Mouse (Mus musculus) CH12.LX (cell line): ENCODE data around the gene Smg7. TPM values are rescaled to one million over a fixed set of nuclear protein-coding genes. Genes with fewer than 3 reads are reported as not detected.
A peak's percentile ranks its signal among the peaks of the same experiment; 100 is the strongest.

Experiments used
- DNase-seq: peaks from one replicate; pipeline ENCODE4 v3.0.0-alpha.2; 2013; ENCODE audit errors: extremely low read depth
- H3K27ac ChIP-seq: 2 replicates; pipeline ENCODE4 v1.5.1; 2012; ENCODE audit warnings: low read depth, mild to moderate bottlenecking, control low read depth, moderate library complexity; ENCODE audit not compliant: insufficient read depth
- H3K27me3 ChIP-seq: replicated peaks from 2 replicates; pipeline ENCODE3; 2012; ENCODE audit warnings: inconsistent platforms
- H3K36me3 ChIP-seq, 2 experiments: replicated peaks in 1 of 2; 2 replicates each; pipeline versions ENCODE3 to v1.6.1; 2012; ENCODE audit warnings: inconsistent platforms in 1 of 2, low read length in 1 of 2, mild to moderate bottlenecking in 1 of 2, mixed read lengths in 1 of 2, moderate library complexity in 1 of 2; ENCODE audit not compliant: control insufficient read depth in 1 of 2, insufficient read depth in 1 of 2
- H3K4me1 ChIP-seq, 2 experiments: 2 replicates each; pipeline ENCODE4 v1.6.1; 2012; ENCODE audit warnings: inconsistent platforms in 1 of 2, moderate library complexity in 1 of 2; ENCODE audit not compliant: insufficient read depth in 2 of 2, control insufficient read depth in 1 of 2
- H3K4me2 ChIP-seq: 2 replicates; pipeline ENCODE4 v1.6.1; 2012; ENCODE audit warnings: low read depth, mild to moderate bottlenecking, control low read depth; ENCODE audit not compliant: poor library complexity, insufficient read depth, severe bottlenecking
- H3K4me3 ChIP-seq, 3 experiments: fragments of 150-350 bp in 1 of 3; sonication (generic) in 1 of 3; replicated peaks in 1 of 3; 2 replicates each; pipeline versions ENCODE3 to v1.5.1; 2011 to 2012; ENCODE audit warnings: low read depth in 2 of 3, low read length in 2 of 3, mild to moderate bottlenecking in 2 of 3, moderate library complexity in 2 of 3, control low read depth in 1 of 3, improper control_type of control experiment in 1 of 3, inconsistent platforms in 1 of 3, mixed read lengths in 1 of 3; ENCODE audit not compliant: poor library complexity in 1 of 3
- H3K79me2 ChIP-seq: replicated peaks from 2 replicates; pipeline ENCODE4 v1.6.1; 2012; ENCODE audit warnings: mild to moderate bottlenecking, moderate library complexity; ENCODE audit not compliant: control insufficient read depth, poor library complexity, insufficient read depth, severe bottlenecking; ENCODE audit errors: extremely low read depth
- H3K9ac ChIP-seq: 2 replicates; pipeline ENCODE4 v1.6.1; 2012; ENCODE audit warnings: low read depth, mild to moderate bottlenecking, control low read depth, moderate library complexity; ENCODE audit not compliant: insufficient read depth
- H3K9me3 ChIP-seq: replicated peaks from 2 replicates; pipeline ENCODE3; 2012; ENCODE audit warnings: low read length, inconsistent platforms, mixed read lengths
- BHLHE40 ChIP-seq: IDR thresholded peaks from 2 replicates; pipeline ENCODE4 v1.6.1; 2011; ENCODE audit warnings: mild to moderate bottlenecking, low read depth, low read length, improper control_type of control experiment
- CHD1 ChIP-seq: IDR thresholded peaks from 2 replicates; pipeline ENCODE4 v1.6.1; 2012; ENCODE audit warnings: low read depth, low read length, improper control_type of control experiment, inconsistent platforms
- CHD2 ChIP-seq: IDR thresholded peaks from 2 replicates; pipeline ENCODE4 v1.6.1; 2011; ENCODE audit warnings: low read length, improper control_type of control experiment
- E2F4 ChIP-seq: IDR thresholded peaks from 2 replicates; pipeline ENCODE4 v1.6.1; 2011; ENCODE audit warnings: low read depth, low read length, improper control_type of control experiment; ENCODE audit not compliant: insufficient replicate concordance
- ELF1 ChIP-seq: IDR thresholded peaks from 2 replicates; pipeline ENCODE4 v1.6.1; 2014; ENCODE audit warnings: low read depth, mild to moderate bottlenecking, inconsistent platforms, low read length, improper control_type of control experiment
- EP300 ChIP-seq: IDR thresholded peaks from 2 replicates; pipeline ENCODE4 v1.6.1; 2011; ENCODE audit warnings: low read length, improper control_type of control experiment
- ETS1 ChIP-seq: conservative IDR thresholded peaks from 2 replicates; pipeline ENCODE4 v1.6.1; 2012; ENCODE audit warnings: low read depth, mild to moderate bottlenecking, inconsistent platforms, low read length, improper control_type of control experiment, moderate library complexity
- GABPA ChIP-seq: IDR thresholded peaks from 2 replicates; pipeline ENCODE4 v1.6.1; 2012; ENCODE audit warnings: low read depth, low read length, improper control_type of control experiment, inconsistent platforms; ENCODE audit not compliant: insufficient replicate concordance
- HCFC1 ChIP-seq: IDR thresholded peaks from 2 replicates; pipeline ENCODE4 v1.6.1; 2012; ENCODE audit warnings: low read depth, mild to moderate bottlenecking, inconsistent platforms, low read length, improper control_type of control experiment
- IRF4 ChIP-seq: IDR thresholded peaks from 2 replicates; pipeline ENCODE4 v1.6.1; 2014; ENCODE audit warnings: low read depth, mild to moderate bottlenecking, inconsistent platforms, low read length, improper control_type of control experiment
- JUN ChIP-seq: IDR thresholded peaks from 2 replicates; pipeline ENCODE4 v1.6.1; 2011; ENCODE audit warnings: low read depth, mild to moderate bottlenecking, low read length, improper control_type of control experiment, moderate library complexity; ENCODE audit not compliant: insufficient read depth
- JUND ChIP-seq: conservative IDR thresholded peaks from 2 replicates; pipeline ENCODE4 v1.6.1; 2011; ENCODE audit warnings: low read depth, low read length, improper control_type of control experiment
- KAT2A ChIP-seq: IDR thresholded peaks from 2 replicates; pipeline ENCODE4 v1.6.1; 2012; ENCODE audit warnings: low read length, improper control_type of control experiment, inconsistent platforms; ENCODE audit not compliant: insufficient replicate concordance
- MAFK ChIP-seq: IDR thresholded peaks from 2 replicates; pipeline ENCODE4 v1.6.1; 2011; ENCODE audit warnings: low read length, improper control_type of control experiment; ENCODE audit not compliant: insufficient replicate concordance
- MAX ChIP-seq: IDR thresholded peaks from 2 replicates; pipeline ENCODE4 v1.6.1; 2011; ENCODE audit warnings: low read length, improper control_type of control experiment
- MAZ ChIP-seq: IDR thresholded peaks from 2 replicates; pipeline ENCODE4 v1.6.1; 2012; ENCODE audit warnings: low read depth, mild to moderate bottlenecking, inconsistent platforms, low read length, improper control_type of control experiment, moderate library complexity
- MYC ChIP-seq: IDR thresholded peaks from 2 replicates; pipeline ENCODE4 v1.6.1; 2011; ENCODE audit warnings: low read depth, mild to moderate bottlenecking, improper control_type of control experiment, low read length
- NRF1 ChIP-seq: IDR thresholded peaks from 2 replicates; pipeline ENCODE4 v1.6.1; 2014; ENCODE audit warnings: low read depth, mild to moderate bottlenecking, inconsistent platforms, low read length, improper control_type of control experiment, moderate library complexity
- PAX5 ChIP-seq: IDR thresholded peaks from 2 replicates; pipeline ENCODE4 v1.6.1; 2012; ENCODE audit warnings: low read length, inconsistent platforms, mixed read lengths
- POLR2A ChIP-seq: IDR thresholded peaks from 2 replicates; pipeline ENCODE4 v1.6.1; 2011; ENCODE audit warnings: low read depth, mild to moderate bottlenecking, improper control_type of control experiment, low read length
- POLR2AphosphoS2 ChIP-seq: IDR thresholded peaks from 2 replicates; pipeline ENCODE4 v1.6.1; 2011; ENCODE audit warnings: low read depth, low read length, improper control_type of control experiment
- RAD21 ChIP-seq: IDR thresholded peaks from 2 replicates; pipeline ENCODE4 v1.6.1; 2011; ENCODE audit warnings: low read depth, mild to moderate bottlenecking, low read length, improper control_type of control experiment, moderate library complexity
- RCOR1 ChIP-seq: conservative IDR thresholded peaks from 2 replicates; pipeline ENCODE4 v1.6.1; 2012; ENCODE audit warnings: low read depth, mild to moderate bottlenecking, inconsistent platforms, low read length, improper control_type of control experiment
- SIN3A ChIP-seq: IDR thresholded peaks from 2 replicates; pipeline ENCODE4 v1.6.1; 2012; ENCODE audit warnings: low read length, improper control_type of control experiment, inconsistent platforms
- SMC3 ChIP-seq: IDR thresholded peaks from 2 replicates; pipeline ENCODE4 v1.6.1; 2011; ENCODE audit warnings: low read depth, low read length, improper control_type of control experiment
- TBP ChIP-seq: conservative IDR thresholded peaks from 2 replicates; pipeline ENCODE4 v1.6.1; 2011; ENCODE audit warnings: low read depth, low read length, improper control_type of control experiment
- TCF12 ChIP-seq: IDR thresholded peaks from 2 replicates; pipeline ENCODE4 v1.6.1; 2014; ENCODE audit warnings: low read depth, mild to moderate bottlenecking, inconsistent platforms, low read length, improper control_type of control experiment
- UBTF ChIP-seq: IDR thresholded peaks from 2 replicates; pipeline ENCODE4 v1.6.1; 2012; ENCODE audit warnings: low read depth, mild to moderate bottlenecking, inconsistent platforms, low read length, improper control_type of control experiment, moderate library complexity
- USF1 ChIP-seq: IDR thresholded peaks from 2 replicates; pipeline ENCODE4 v1.6.1; 2014; ENCODE audit warnings: low read depth, mild to moderate bottlenecking, inconsistent platforms, low read length, improper control_type of control experiment
- USF2 ChIP-seq: conservative IDR thresholded peaks from 2 replicates; pipeline ENCODE4 v1.6.1; 2011; ENCODE audit warnings: low read depth, low read length, improper control_type of control experiment
- ZC3H11A ChIP-seq: IDR thresholded peaks from 2 replicates; pipeline ENCODE4 v1.6.1; 2012; ENCODE audit warnings: low read depth, mild to moderate bottlenecking, inconsistent platforms, low read length, improper control_type of control experiment
- ZKSCAN1 ChIP-seq: IDR thresholded peaks from 2 replicates; pipeline ENCODE4 v1.6.1; 2012; ENCODE audit warnings: low read depth, inconsistent platforms, low read length, improper control_type of control experiment, borderline replicate concordance
- ZNF384 ChIP-seq: IDR thresholded peaks from 2 replicates; pipeline ENCODE4 v1.6.1; 2012; ENCODE audit warnings: low read depth, low read length, improper control_type of control experiment, inconsistent platforms
- dilution Hi-C: fragments of 300-500 bp; cut with MboI; formaldehyde crosslinking; loops from 2 replicates; pipeline ENCODE4 v1.14.3; 2020; ENCODE audit warnings: low sequenced_read_pairs; ENCODE audit not compliant: extremely low pct_unique_long_range_greater_than_20kb, extremely low pct_ligation_motif_present
- in situ Hi-C: fragments of 300-500 bp; cut with MboI; formaldehyde crosslinking; loops from 3 replicates; pipeline ENCODE4 v1.14.3; 2019; ENCODE audit warnings: low sequenced_read_pairs, low pct_ligation_motif_present, low pct_unique_long_range_greater_than_20kb, mixed read lengths
- polyA plus RNA-seq: library from polyadenylated mRNA; unstranded; fragments of >175 nt; gene quantifications from 2 replicates; pipeline ENCODE4 v1.2.1, GENCODE M21; 2012; ENCODE audit warnings: low read depth; ENCODE audit not compliant: insufficient read length
- total RNA-seq, 2 experiments: library from RNA; depleted of rRNA; stranded (reverse); fragments of 300-350 nt in 1 of 2; fragments of >200 nt in 1 of 2; gene quantifications; 2 replicates each; pipeline ENCODE4 v1.2.3; 2012 to 2014

The Smg7 gene
- total and polyA plus RNA-seq, 3 experiments = 23.4 to 55.2 (median 27.0) TPM

DNA sequence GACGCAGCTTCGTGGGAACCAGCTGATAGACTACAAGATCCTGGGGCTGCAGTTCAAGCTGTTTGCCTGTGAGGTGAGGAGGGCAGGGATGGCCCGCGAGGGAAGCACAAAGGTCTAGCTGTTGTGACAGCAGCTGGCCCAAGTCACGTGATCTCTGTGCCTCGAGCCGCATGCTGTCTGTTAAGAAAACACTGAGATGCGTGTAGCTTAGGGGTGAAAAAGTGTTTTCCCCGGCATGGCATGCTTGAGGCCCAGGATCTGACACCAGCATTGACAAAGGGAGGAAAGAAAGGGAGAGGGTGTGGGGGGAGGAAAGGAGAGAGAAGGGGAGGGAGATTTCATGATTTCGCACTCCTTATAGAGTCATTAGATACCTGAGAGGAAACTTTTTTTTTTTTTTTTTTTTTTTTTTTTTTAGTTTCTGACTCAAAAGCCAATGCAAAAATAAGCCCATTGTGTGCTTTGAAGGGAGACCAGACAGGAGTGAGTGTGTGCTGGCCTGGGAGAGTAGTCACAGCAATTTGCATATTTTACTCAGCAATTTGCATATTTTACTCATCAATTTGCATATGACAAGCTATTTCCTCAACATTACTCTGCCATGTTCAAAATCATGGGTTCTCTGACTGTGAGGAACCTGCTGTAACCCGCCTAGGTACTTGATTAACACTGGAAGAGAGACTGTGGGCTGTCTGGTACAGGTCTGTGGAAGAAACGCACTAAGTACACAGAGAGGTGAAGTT is 85.2 kb downstream of the Smg7 start:
- H3K9me3 ChIP-seq = no peaks in the 10 kb centered on the region
- peak overlapping the region; percentile 33 for H3K4me2 ChIP-seq
- peak; percentile 94 for DNase-seq
- H3K79me2 ChIP-seq = peaks cover 3% of the 10 kb centered on the region
- no peak for TF ChIP-seq NRF1
- no peak for TF ChIP-seq SMC3
- peak; percentile 40 for TF ChIP-seq BHLHE40
- peak; percentile 72; the same call in 1 of the 2 replicates for TF ChIP-seq ETS1
- TF ChIP-seq USF1 = peak; percentile 76
- peak; percentile 24; the same call in 1 of the 2 replicates for TF ChIP-seq POLR2A
- TF ChIP-seq EP300 = peak; percentile 62
- TF ChIP-seq GABPA = no peak
- no peak for TF ChIP-seq ZKSCAN1
- TF ChIP-seq RCOR1 = no peak
- TF ChIP-seq E2F4 = no peak
- no peak for TF ChIP-seq UBTF
- no peak for TF ChIP-seq CHD1
- TF ChIP-seq ELF1 = peak; percentile 47; the same call in 1 of the 2 replicates
- TF ChIP-seq POLR2AphosphoS2 = no peak
- TF ChIP-seq ZNF384 = peak; percentile 96
- 0 out of 2 replicates have a peak, but pooled peaks have one; percentile 41 for TF ChIP-seq SIN3A
- no peak for TF ChIP-seq RAD21
- peak; percentile 74 for TF ChIP-seq JUND
- TF ChIP-seq MAX = peak; percentile 20; the same call in 1 of the 2 replicates
- TF ChIP-seq USF2 = peak; percentile 52; the same call in 1 of the 2 replicates
- no peak for TF ChIP-seq PAX5
- TF ChIP-seq HCFC1 = no peak; the same call in 1 of the 2 replicates
- peak; percentile 42; the same call in 1 of the 2 replicates for TF ChIP-seq JUN
- no peak; the same call in 1 of the 2 replicates for TF ChIP-seq TBP
- TF ChIP-seq IRF4 = peak; percentile 14; the same call in 1 of the 2 replicates
- peak; percentile 13; the same call in 1 of the 2 replicates for TF ChIP-seq TCF12
- no peak for TF ChIP-seq KAT2A
- no peak for TF ChIP-seq MAZ
- no peak for TF ChIP-seq MAFK
- TF ChIP-seq CHD2 = no peak
- TF ChIP-seq MYC = no peak; the same call in 1 of the 2 replicates
- no peak for TF ChIP-seq ZC3H11A
- peak overlapping the region; percentile 96 for H3K27ac ChIP-seq
- peak overlapping the region; percentile 2 for H3K9ac ChIP-seq
- H3K27me3 ChIP-seq = no peaks in the 10 kb centered on the region
- H3K4me1 ChIP-seq = peaks cover 22 to 65% of the 10 kb centered on the region in 2 experiments
- peaks cover 56 to 83% of the 10 kb centered on the region in 2 experiments for H3K36me3 ChIP-seq
- peak overlapping the region in 1 of 3 experiments; percentile 22 for H3K4me3 ChIP-seq
- in situ Hi-C loops (no loop called here), dilution Hi-C loops (no loop called here)
